17 mouse cellular contexts compared by ENCODE assay signal in genomic region chr14:20938860-20939259, GRCm38 (mm10). TPM values are rescaled to one million over a fixed set of nuclear protein-coding genes. Genes with fewer than 3 reads are reported as not detected.
DNase-seq lines count a peak whose midpoint lies in the region; ATAC-seq and TF ChIP-seq lines count a peak whose summit lies in the region.
"Had no signal": no experiment of that assay in that cellular context is flagged by ENCODE, and none has a peak within 500 bp of the region (broad histone marks: within the 10 kb centered on the region; RNA-seq: fewer than 3 reads in every experiment).

No protein-coding gene starts in this region.

- H3K4me2 ChIP-seq in intestine, embryonic 16.5 days (ENCODE audit: low read depth, low read length): no peak overlapping the region
- H3K4me2 ChIP-seq in intestine, postnatal 0 days (replicated peaks; ENCODE audit: low read depth): no peak overlapping the region
- H3K4me2 ChIP-seq in liver, embryonic 13.5 days: peak overlapping the region; percentile 42
- H3K4me2 ChIP-seq: midbrain, embryonic 12.5 days had no signal

- no peak overlapping the region for H3K9ac ChIP-seq in heart, adult 2 months (ENCODE audit: low read depth, low read length)
- no peak overlapping the region for H3K9ac ChIP-seq in intestine, embryonic 16.5 days (ENCODE audit: low read depth, low read length)
- no peak overlapping the region for H3K9ac ChIP-seq in intestine, postnatal 0 days (ENCODE audit: low read depth, low read length)
- H3K9ac ChIP-seq in liver, embryonic 13.5 days: peak overlapping the region; percentile 39; the same call in 1 of the 2 replicates
- H3K9ac ChIP-seq: midbrain, embryonic 12.5 days had no signal

- peaks cover 9% of the 10 kb centered on the region for H3K79me2 ChIP-seq in heart, adult 2 months (replicated peaks; ENCODE audit: control insufficient read depth, insufficient read depth, low read length)

- H3K27me3 ChIP-seq in heart, adult 2 months (ENCODE audit: control insufficient read depth, insufficient read depth, low read length): no peaks in the 10 kb centered on the region
- no peaks in the 10 kb centered on the region for H3K27me3 ChIP-seq in intestine, embryonic 16.5 days (replicated peaks; ENCODE audit: control insufficient read depth, insufficient read depth, low read length)
- H3K27me3 ChIP-seq in intestine, postnatal 0 days (replicated peaks; ENCODE audit: control insufficient read depth, insufficient read depth, low read length): no peaks in the 10 kb centered on the region
- no peaks in the 10 kb centered on the region for H3K27me3 ChIP-seq in liver, embryonic 13.5 days
- H3K27me3 ChIP-seq: CH12.LX; midbrain, embryonic 12.5 days; Patski had no signal

- no peak for TF ChIP-seq CTCF in heart, adult 2 months (IDR thresholded peaks at IDR 0.05)
- TF ChIP-seq CTCF in intestine, postnatal 0 days (IDR thresholded peaks at IDR 0.05; ENCODE audit: low read depth): no peak

- WGBS in heart, adult 2 months: 7% methylated on average over 1 of the region's 1 CpGs
- 10% methylated on average over 1 of the region's 1 CpGs for WGBS in intestine, embryonic 16.5 days
- 0% methylated on average over 1 of the region's 1 CpGs for WGBS in intestine, postnatal 0 days
- 7% methylated on average over 1 of the region's 1 CpGs for WGBS in liver, embryonic 13.5 days (ENCODE audit: insufficient replicate concordance)

- peaks cover 15% of the 10 kb centered on the region for H3K4me1 ChIP-seq in heart, adult 2 months (ENCODE audit: control insufficient read depth, insufficient read depth, low read length)
- peaks cover 12% of the 10 kb centered on the region for H3K4me1 ChIP-seq in intestine, embryonic 16.5 days (ENCODE audit: control insufficient read depth, insufficient read depth, low read length)
- no peaks in the 10 kb centered on the region for H3K4me1 ChIP-seq in intestine, postnatal 0 days (replicated peaks; ENCODE audit: control insufficient read depth, insufficient read depth, low read length)
- H3K4me1 ChIP-seq in liver, embryonic 13.5 days (replicated peaks): peaks cover 59% of the 10 kb centered on the region
- H3K4me1 ChIP-seq: midbrain, embryonic 12.5 days had no signal

- H3K4me3 ChIP-seq in heart, adult 2 months: no peak overlapping the region
- no peak overlapping the region for H3K4me3 ChIP-seq in intestine, embryonic 16.5 days (ENCODE audit: low read length)
- H3K4me3 ChIP-seq in intestine, postnatal 0 days (ENCODE audit: low read depth, low read length): no peak overlapping the region
- no peak overlapping the region for H3K4me3 ChIP-seq in liver, embryonic 13.5 days (replicated peaks)
- H3K4me3 ChIP-seq: midbrain, embryonic 12.5 days had no signal

- no peak for DNase-seq in heart, adult 2 months
- no peak for DNase-seq in heart, postnatal 36 days
- peak; percentile 10 for DNase-seq in A20 (ENCODE audit: low read depth, low spot score)
- no peak for DNase-seq in liver, embryonic 13.5 days
- DNase-seq in thymus, postnatal 10 days (ENCODE audit: low spot score in 2 of 2): no peak
- DNase-seq: adrenal gland, postnatal 36 days; cerebellum, adult 9-10 months; embryo, embryonic 11 days; lung, postnatal 14 days; spleen, adult 18-20 months had no signal

- TF ChIP-seq EP300 in heart, adult 2 months (IDR thresholded peaks at IDR 0.05; ENCODE audit: insufficient read depth, low read depth, low read length): no peak

- H3K27ac ChIP-seq in heart, adult 2 months: peak overlapping the region; percentile 60
- H3K27ac ChIP-seq in intestine, embryonic 16.5 days (ENCODE audit: low read length): 0 out of 2 replicates have a peak overlapping the region, but pooled peaks have one; percentile 7
- no peak overlapping the region for H3K27ac ChIP-seq in intestine, postnatal 0 days (ENCODE audit: low read depth, low read length)
- peak overlapping the region; percentile 80 for H3K27ac ChIP-seq in liver, embryonic 13.5 days
- H3K27ac ChIP-seq: midbrain, embryonic 12.5 days had no signal

- intact Hi-C loops in heart, adult 2 months (cut with DNase I): no loop called here
- intact Hi-C loops in heart, postnatal 36 days (cut with DNase I): no loop called here

- H3K36me3 ChIP-seq in heart, adult 2 months (ENCODE audit: control insufficient read depth, insufficient read depth, low read length): peaks cover 49% of the 10 kb centered on the region
- H3K36me3 ChIP-seq in intestine, embryonic 16.5 days (ENCODE audit: control insufficient read depth, insufficient read depth, low read length): no peaks in the 10 kb centered on the region
- no peaks in the 10 kb centered on the region for H3K36me3 ChIP-seq in intestine, postnatal 0 days (ENCODE audit: control insufficient read depth, insufficient read depth)
- no peaks in the 10 kb centered on the region for H3K36me3 ChIP-seq in liver, embryonic 13.5 days
- H3K36me3 ChIP-seq: midbrain, embryonic 12.5 days had no signal

- no peak for TF ChIP-seq POLR2A in heart, adult 2 months (IDR thresholded peaks at IDR 0.05; ENCODE audit: insufficient read depth, low read depth, low read length)

- no peaks in the 10 kb centered on the region for H3K9me3 ChIP-seq in intestine, embryonic 16.5 days (ENCODE audit: control insufficient read depth, low read length)
- H3K9me3 ChIP-seq in intestine, postnatal 0 days (ENCODE audit: control insufficient read depth): no peaks in the 10 kb centered on the region
- no peaks in the 10 kb centered on the region for H3K9me3 ChIP-seq in liver, embryonic 13.5 days (replicated peaks)
- H3K9me3 ChIP-seq: midbrain, embryonic 12.5 days had no signal

- no peak for ATAC-seq in intestine, embryonic 16.5 days
- no peak for ATAC-seq in intestine, postnatal 0 days
- ATAC-seq in liver, embryonic 13.5 days (ENCODE audit: low read depth): no peak
- no peak for ATAC-seq in erythroblast, adult 5-6 weeks (replicated peaks; ENCODE audit: low FRiP score, poor library complexity, severe bottlenecking)
- ATAC-seq: forebrain, embryonic 16.5 days had no signal

RNA-seq across cellular contexts. Expression of gene Vcl, which starts 9.7 kb away (rescaled TPM):
- 100 to 1,000 TPM; 102 to 103 TPM for total RNA-seq in heart, adult 2 months (2021)
- polyA plus RNA-seq in heart, adult 2 months (2012; rRNA removed): 62.4 and 117 TPM in 2 replicates
- total RNA-seq in heart, postnatal 36 days (2021): 100 to 1,000 TPM; 113 to 137 TPM
- 51.5 and 56.0 TPM in 2 replicates for polyA plus RNA-seq in intestine, embryonic 16.5 days (2015; fragmentation: Nextera tagmentation; extraction: Ambion mirVana)
- polyA plus RNA-seq in intestine, postnatal 0 days (2015; fragmentation: Nextera tagmentation; extraction: Ambion mirVana): 33.8 and 33.9 TPM in 2 replicates
- 17.0 and 24.6 TPM in 2 replicates for polyA plus RNA-seq in liver, embryonic 13.5 days (2015; fragmentation: Nextera tagmentation; extraction: Ambion mirVana)
- total RNA-seq in erythroblast, adult 5-6 weeks (2015; ENCODE audit: low replicate concordance): 42.1 and 45.6 TPM in 2 replicates
- 28.2 and 34.6 TPM in 2 replicates for total RNA-seq in erythroblast, adult 5-6 weeks (2017; ENCODE audit: low replicate concordance)
